Mouse (Mus musculus) thymus, adult 2 months (tissue): Measurements from ENCODE around the gene Psmb3. TPM values are rescaled to one million over a fixed set of nuclear protein-coding genes. Genes with fewer than 3 reads are reported as not detected.
A peak's percentile ranks its signal among the peaks of the same experiment; 100 is the strongest.

ENCODE experiments used
- DNase-seq: peaks from one replicate; pipeline ENCODE4 v3.0.0; 2021
- H3K27ac ChIP-seq: fragments of 200-500 bp; 2 replicates; pipeline ENCODE4 v1.5.1; 2012; ENCODE audit warnings: low read length, control low read depth; ENCODE audit not compliant: control insufficient read depth, insufficient read depth
- H3K27me3 ChIP-seq: fragments of 200-500 bp; 2 replicates; pipeline ENCODE4 v1.6.1; 2012; ENCODE audit warnings: mild to moderate bottlenecking, low read length, moderate library complexity, mixed read lengths; ENCODE audit not compliant: control insufficient read depth, insufficient read depth
- H3K36me3 ChIP-seq: fragments of 200-500 bp; 2 replicates; pipeline ENCODE4 v1.6.1; 2012; ENCODE audit warnings: mild to moderate bottlenecking, low read length, moderate library complexity; ENCODE audit not compliant: control insufficient read depth, insufficient read depth
- H3K4me1 ChIP-seq: fragments of 200-500 bp; replicated peaks from 2 replicates; pipeline ENCODE4 v1.6.1; 2012; ENCODE audit warnings: low read length; ENCODE audit not compliant: control insufficient read depth, insufficient read depth
- H3K4me3 ChIP-seq: fragments of 200-500 bp; 2 replicates; pipeline ENCODE4 v1.5.1; 2012; ENCODE audit warnings: mild to moderate bottlenecking, low read length, control low read depth, moderate library complexity; ENCODE audit not compliant: control insufficient read depth, insufficient read depth
- CTCF ChIP-seq: fragments of 200-500 bp; IDR thresholded peaks from 2 replicates; pipeline ENCODE4 v1.5.1; 2012; ENCODE audit warnings: mild to moderate bottlenecking, control low read depth, low read length, moderate library complexity, borderline replicate concordance; ENCODE audit not compliant: control insufficient read depth, poor library complexity, insufficient read depth; ENCODE audit errors: extremely low read depth
- POLR2A ChIP-seq: fragments of 200-500 bp; IDR thresholded peaks from 2 replicates; pipeline ENCODE4 v1.6.1; 2012; ENCODE audit warnings: mild to moderate bottlenecking, low read length, control low read depth, moderate library complexity; ENCODE audit not compliant: control insufficient read depth, poor library complexity, insufficient read depth; ENCODE audit errors: extremely low read depth
- WGBS: fragments of 180-500 bp; shearing (Covaris S2); methylation state at CpG from one replicate; pipeline ENCODE4 v1.1.7; 2018; 5-methylcytosine and 5-hydroxymethylcytosine counted together
- polyA plus RNA-seq: library from polyadenylated mRNA; depleted of rRNA; stranded (reverse); fragments of >200 nt; gene quantifications from 2 replicates; pipeline ENCODE4 v1.2.3, GENCODE M21; 2012

Psmb3 gene
- polyA plus RNA-seq, 1 experiment, result 477 TPM

DNA sequence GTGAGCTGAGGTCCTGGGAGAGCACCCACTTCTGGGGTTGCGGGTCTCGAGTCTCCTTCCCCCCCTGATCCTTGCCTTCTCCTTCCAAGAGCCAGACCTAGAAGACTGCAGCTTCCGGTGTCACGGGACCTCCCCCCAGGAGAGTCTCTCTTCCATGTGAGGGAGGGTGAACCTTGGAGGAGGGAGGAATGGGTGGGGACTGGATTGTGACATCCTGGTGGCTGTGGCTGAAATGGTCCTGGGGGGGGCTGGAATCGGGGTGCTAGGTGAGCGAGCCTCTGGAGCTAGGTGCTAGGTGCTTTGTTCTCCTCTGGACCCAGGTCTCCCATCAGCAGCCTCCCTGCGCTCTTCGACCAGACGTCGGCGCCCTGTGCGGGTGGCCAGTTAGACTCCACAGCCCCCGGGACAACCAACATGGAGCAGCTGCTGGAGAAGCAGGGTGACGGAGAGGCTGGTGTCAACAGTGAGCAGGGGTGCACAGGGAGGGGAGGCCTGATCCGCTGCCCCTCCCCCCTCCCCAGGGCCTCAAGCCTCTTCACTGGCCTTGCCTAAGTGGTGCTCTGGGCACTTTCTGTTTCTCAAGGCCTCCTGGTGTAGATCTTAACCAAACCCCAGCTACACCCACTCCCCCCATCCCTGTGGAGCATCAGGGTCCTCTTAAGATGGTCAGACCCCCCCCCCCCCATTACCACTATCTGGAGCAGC, 27.0 kb upstream of the Psmb3 start:
- Histone ChIP-seq H3K27ac (no peak overlapping the region), H3K27me3 (no peaks in the 10 kb centered on the region), H3K4me1 (no peaks in the 10 kb centered on the region), H3K36me3 (peaks cover 31% of the 10 kb centered on the region), H3K4me3 (no peak overlapping the region)
- no peak for TF ChIP-seq POLR2A
- TF ChIP-seq CTCF, result no peak
- 97% methylated on average over 15 of the region's 15 CpGs for WGBS
- DNase-seq, result no peak

DNA sequence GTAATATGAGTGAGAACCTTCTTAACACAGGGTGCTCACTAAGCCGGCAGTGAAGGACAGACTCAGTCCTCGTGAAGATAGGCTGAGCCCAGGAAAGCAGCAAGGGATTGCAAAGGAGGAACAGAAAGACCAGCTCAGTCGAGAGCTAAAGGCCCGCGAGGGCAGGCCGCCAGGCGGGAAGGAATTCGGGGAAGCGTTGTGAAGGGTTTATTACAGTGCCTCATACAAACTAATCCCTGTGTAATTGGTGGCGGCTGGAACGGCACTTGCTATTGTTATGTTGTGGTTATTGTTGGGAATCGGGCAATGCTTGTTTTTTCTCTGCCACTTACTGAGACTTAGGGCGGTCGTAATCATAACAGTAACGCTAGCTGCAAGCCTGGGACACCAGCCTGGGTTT, 25.8 kb upstream of the Psmb3 start:
- Histone ChIP-seq H3K27ac (no peak overlapping the region), H3K4me3 (no peak overlapping the region), H3K4me1 (no peaks in the 10 kb centered on the region), H3K27me3 (no peaks in the 10 kb centered on the region), H3K36me3 (peaks cover 35% of the 10 kb centered on the region)
- WGBS, result 96% methylated on average over 15 of the region's 15 CpGs
- no peak for TF ChIP-seq CTCF
- no peak for TF ChIP-seq POLR2A
- DNase-seq, result no peak

DNA sequence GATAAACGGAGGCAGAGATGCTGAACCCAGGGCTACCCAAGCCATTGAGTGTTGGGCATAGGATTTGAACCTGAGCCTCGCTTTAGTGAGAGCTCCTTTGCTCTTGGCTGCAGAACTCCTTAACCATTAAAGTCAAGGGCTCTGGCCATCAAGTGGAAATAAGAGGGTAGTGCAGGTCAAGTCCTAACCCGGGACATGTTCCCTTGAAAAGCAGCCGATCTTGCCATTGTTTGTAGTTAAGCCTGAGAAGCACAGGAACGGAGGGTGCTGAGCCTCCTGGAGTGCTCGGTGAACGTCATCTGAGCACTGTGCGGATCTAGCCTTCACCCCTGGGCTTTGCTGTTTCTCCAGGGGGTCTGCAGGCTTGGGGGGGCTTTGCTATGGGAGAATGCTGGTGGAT, 25.4 kb upstream of the Psmb3 start:
- no peak overlapping the region for H3K4me3 ChIP-seq
- DNase-seq, result no peak
- no peaks in the 10 kb centered on the region for H3K27me3 ChIP-seq
- WGBS, result 96% methylated on average over 8 of the region's 8 CpGs
- TF ChIP-seq POLR2A (no peak), CTCF (no peak)
- H3K27ac ChIP-seq, result no peak overlapping the region
- no peaks in the 10 kb centered on the region for H3K4me1 ChIP-seq
- peaks cover 35% of the 10 kb centered on the region for H3K36me3 ChIP-seq

DNA sequence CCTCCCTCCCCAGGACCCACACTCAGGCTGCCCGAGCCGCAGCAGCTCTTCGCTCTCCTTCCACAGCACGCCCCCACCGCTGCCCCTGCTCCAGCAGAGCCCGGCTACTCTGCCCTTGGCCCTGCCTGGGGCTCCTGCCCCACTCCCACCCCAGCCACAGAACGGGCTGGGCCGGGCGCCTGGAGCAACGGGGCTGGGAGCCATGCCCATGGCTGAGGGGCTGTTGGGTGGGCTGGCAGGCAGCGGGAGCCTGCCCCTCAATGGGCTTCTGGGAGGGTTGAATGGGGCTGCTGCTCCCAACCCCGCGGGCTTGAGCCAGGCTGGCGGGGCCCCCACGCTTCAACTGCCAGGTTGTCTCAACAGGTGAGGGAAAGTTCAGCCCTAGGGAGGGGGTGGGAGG, 24.9 kb upstream of the Psmb3 start:
- peaks cover 1% of the 10 kb centered on the region for H3K4me1 ChIP-seq
- no peaks in the 10 kb centered on the region for H3K27me3 ChIP-seq
- over 99% methylated on average over 15 of the region's 15 CpGs for WGBS
- no peak for DNase-seq
- TF ChIP-seq CTCF (no peak), POLR2A (no peak)
- H3K27ac ChIP-seq, result no peak overlapping the region
- H3K36me3 ChIP-seq, result peaks cover 35% of the 10 kb centered on the region
- no peak overlapping the region for H3K4me3 ChIP-seq

DNA sequence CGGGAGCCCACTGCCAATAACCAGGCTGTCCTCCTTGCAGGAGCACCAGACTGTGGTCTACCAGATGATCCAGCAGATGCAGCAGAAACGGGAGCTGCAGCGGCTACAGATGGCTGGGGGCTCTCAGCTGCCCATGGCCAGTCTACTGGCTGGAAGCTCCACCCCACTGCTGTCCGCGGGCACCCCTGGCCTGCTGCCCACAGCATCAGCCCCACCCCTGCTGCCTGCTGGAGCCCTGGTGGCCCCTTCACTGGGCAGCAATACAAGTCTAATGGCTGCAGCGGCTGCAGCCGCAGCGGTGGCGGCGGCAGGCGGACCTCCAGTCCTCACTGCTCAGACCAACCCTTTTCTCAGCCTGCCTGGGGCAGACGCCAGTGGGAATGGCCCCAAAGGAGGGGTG, 22.8 kb upstream of the Psmb3 start:
- DNase-seq, result no peak
- Histone ChIP-seq H3K27me3 (no peaks in the 10 kb centered on the region), H3K4me3 (no peak overlapping the region), H3K4me1 (peaks cover 23% of the 10 kb centered on the region), H3K36me3 (peaks cover 16% of the 10 kb centered on the region), H3K27ac (no peak overlapping the region)
- TF ChIP-seq CTCF, result no peak
- 95% methylated on average over 12 of the region's 12 CpGs for WGBS

DNA sequence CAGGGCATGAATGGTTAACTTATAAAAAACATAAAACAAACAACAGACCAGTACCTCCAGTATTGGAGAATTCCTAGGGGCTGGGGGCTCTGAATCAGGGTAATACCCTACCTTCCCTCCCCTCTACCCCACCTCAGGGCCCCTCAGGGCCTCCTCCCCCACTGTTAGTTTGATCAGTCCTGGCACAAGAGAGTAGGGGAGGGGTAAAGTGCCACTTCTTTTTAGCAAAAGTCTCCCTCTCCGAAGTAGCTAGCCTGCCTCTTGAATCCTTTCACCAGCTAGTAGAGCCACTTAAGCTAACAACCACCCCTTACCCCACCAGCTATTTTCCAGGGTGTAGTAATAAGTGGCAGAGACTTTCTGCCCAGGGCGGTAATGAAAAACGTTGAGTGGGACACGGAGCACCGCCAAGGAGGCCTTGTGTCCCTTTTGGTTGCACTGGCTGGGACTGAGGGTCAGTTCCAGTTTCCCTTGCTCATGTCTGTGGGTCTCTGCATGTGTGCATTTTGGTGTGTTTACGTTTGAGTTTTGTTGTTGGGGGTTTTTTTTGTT, 20.6 kb upstream of the Psmb3 start:
- peaks cover 30% of the 10 kb centered on the region for H3K4me1 ChIP-seq
- no peak for DNase-seq
- H3K27me3 ChIP-seq, result no peaks in the 10 kb centered on the region
- no peak overlapping the region for H3K27ac ChIP-seq
- TF ChIP-seq POLR2A, result no peak
- TF ChIP-seq CTCF, result no peak
- WGBS, result 92% methylated on average over 6 of the region's 6 CpGs
- H3K36me3 ChIP-seq, result peaks cover 13% of the 10 kb centered on the region
- H3K4me3 ChIP-seq, result no peak overlapping the region

DNA sequence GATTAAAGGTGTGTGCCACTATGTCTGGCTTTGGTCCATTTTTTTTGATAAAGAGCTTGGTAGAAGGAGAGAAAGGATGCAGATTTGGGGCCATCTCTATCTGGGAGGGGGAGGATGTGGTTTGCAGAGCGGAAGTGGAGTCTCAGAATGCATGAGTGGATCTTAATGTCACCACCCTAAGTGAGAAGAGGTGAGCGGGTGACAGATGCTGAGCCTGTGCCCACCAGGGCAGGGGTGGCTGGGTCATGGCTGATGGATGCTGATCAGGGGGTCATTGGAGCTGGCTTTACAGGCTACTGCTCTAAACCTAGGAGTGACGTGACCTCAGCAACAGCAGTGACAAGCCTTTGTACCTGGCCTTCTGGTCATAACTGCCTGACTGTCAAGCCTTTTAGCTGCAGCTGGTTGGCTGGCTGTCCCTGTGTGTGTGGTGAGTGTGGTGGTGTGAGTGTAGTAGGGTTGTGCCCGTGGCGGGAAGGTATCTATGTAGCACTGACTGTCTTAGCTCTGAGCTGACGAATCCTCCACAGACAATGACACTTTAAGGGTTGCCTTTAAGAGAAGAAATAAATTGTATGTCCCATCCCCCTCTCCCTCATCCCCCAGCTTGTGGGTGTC, 19.0 kb upstream of the Psmb3 start:
- Histone ChIP-seq H3K4me1 (peaks cover 30% of the 10 kb centered on the region), H3K36me3 (peaks cover 8% of the 10 kb centered on the region), H3K27me3 (no peaks in the 10 kb centered on the region), H3K4me3 (no peak overlapping the region), H3K27ac (peak overlapping the region; percentile 41)
- TF ChIP-seq POLR2A, result no peak
- TF ChIP-seq CTCF, result no peak
- WGBS, result 7% methylated on average over 6 of the region's 6 CpGs
- peak; percentile 75 for DNase-seq
